Mouse (Mus musculus) small intestine, adult 2 months (tissue): ENCODE data around the gene Rhoc.

Experiments used
- CTCF ChIP-seq: fragments of 200-500 bp; IDR thresholded peaks from 2 replicates; pipeline ENCODE4 v1.5.1; 2012; ENCODE audit warnings: low read depth, mild to moderate bottlenecking, control low read depth, inconsistent platforms, low read length, moderate library complexity, mixed read lengths; ENCODE audit not compliant: insufficient replicate concordance, insufficient read length; ENCODE audit errors: extremely low read depth
- POLR2A ChIP-seq: fragments of 200-500 bp; IDR thresholded peaks from 2 replicates; pipeline ENCODE4 v1.6.1; 2012; ENCODE audit warnings: low read depth, mild to moderate bottlenecking, control low read depth, inconsistent platforms, low read length, moderate library complexity

DNA sequence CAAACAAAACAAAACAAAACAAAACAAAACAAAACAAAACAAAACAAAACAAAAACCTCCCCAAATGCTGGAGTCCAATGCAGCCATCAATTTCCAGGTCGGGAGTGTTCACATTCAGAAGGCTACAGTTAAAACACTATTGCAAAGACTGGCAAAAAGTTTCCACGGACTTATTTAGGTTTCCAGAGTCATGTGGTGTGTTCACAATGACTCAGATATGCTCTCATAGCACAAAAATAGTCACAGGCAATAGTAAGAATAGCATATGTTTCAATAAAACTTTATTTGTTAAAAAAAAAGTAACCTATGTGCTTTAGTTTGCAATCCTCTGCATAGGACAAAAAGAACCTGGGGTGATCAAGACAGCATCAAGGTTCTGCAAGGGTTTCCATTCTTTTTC lies 21.0 kb upstream of the Rhoc start:
- no peak for TF ChIP-seq POLR2A
- no peak for TF ChIP-seq CTCF
